Mouse (Mus musculus): ENCODE data around the gene Frs3. TPM values are rescaled to one million over a fixed set of nuclear protein-coding genes. Genes with fewer than 3 reads are reported as not detected.

The Frs3 gene
- polyA plus RNA-seq, 1 experiment, result 31.4 TPM

- H3K4me3 ChIP-seq (ENCODE audit: control insufficient read depth, low read depth, low read length), result no peak overlapping the region
- TF ChIP-seq POLR2A (IDR thresholded peaks at IDR 0.05; ENCODE audit: control insufficient read depth, low read depth, low read length) (no peak), CTCF (IDR thresholded peaks at IDR 0.05; ENCODE audit: control insufficient read depth, insufficient read depth, insufficient replicate concordance, low read depth, low read length) (no peak)
- no peaks in the 10 kb centered on the region for H3K4me1 ChIP-seq (ENCODE audit: control insufficient read depth, insufficient read depth, low read length)
- no peaks in the 10 kb centered on the region; the same call in 1 of the 2 replicates for H3K36me3 ChIP-seq (ENCODE audit: control insufficient read depth, insufficient read depth, low read length)
- no peak overlapping the region for H3K27ac ChIP-seq (ENCODE audit: control insufficient read depth, insufficient read depth, low read depth, low read length)
- no peaks in the 10 kb centered on the region for H3K27me3 ChIP-seq (ENCODE audit: control insufficient read depth, insufficient read depth, low read length)
Measured at GRCm38 (mm10) chr17:47657901-47658300, 30.9 kb upstream of the Frs3 start.

GRCm38 (mm10) chr17:47658741-47659243, 30.0 kb upstream of the Frs3 start:
- TF ChIP-seq CTCF (IDR thresholded peaks at IDR 0.05; ENCODE audit: control insufficient read depth, insufficient read depth, insufficient replicate concordance, low read depth, low read length) (no peak), POLR2A (IDR thresholded peaks at IDR 0.05; ENCODE audit: control insufficient read depth, low read depth, low read length) (no peak)
- Histone ChIP-seq H3K4me1 (ENCODE audit: control insufficient read depth, insufficient read depth, low read length) (no peaks in the 10 kb centered on the region), H3K4me3 (ENCODE audit: control insufficient read depth, low read depth, low read length) (no peak overlapping the region), H3K27me3 (ENCODE audit: control insufficient read depth, insufficient read depth, low read length) (no peaks in the 10 kb centered on the region), H3K36me3 (ENCODE audit: control insufficient read depth, insufficient read depth, low read length) (no peaks in the 10 kb centered on the region; the same call in 1 of the 2 replicates), H3K27ac (ENCODE audit: control insufficient read depth, insufficient read depth, low read depth, low read length) (no peak overlapping the region)

- TF ChIP-seq POLR2A (IDR thresholded peaks at IDR 0.05; ENCODE audit: control insufficient read depth, low read depth, low read length) (no peak), CTCF (IDR thresholded peaks at IDR 0.05; ENCODE audit: control insufficient read depth, insufficient read depth, insufficient replicate concordance, low read depth, low read length) (no peak)
- Histone ChIP-seq H3K27me3 (ENCODE audit: control insufficient read depth, insufficient read depth, low read length) (no peaks in the 10 kb centered on the region), H3K36me3 (ENCODE audit: control insufficient read depth, insufficient read depth, low read length) (no peaks in the 10 kb centered on the region), H3K4me1 (ENCODE audit: control insufficient read depth, insufficient read depth, low read length) (no peaks in the 10 kb centered on the region), H3K4me3 (ENCODE audit: control insufficient read depth, low read depth, low read length) (no peak overlapping the region), H3K27ac (ENCODE audit: control insufficient read depth, insufficient read depth, low read depth, low read length) (no peak overlapping the region)
Measured at GRCm38 (mm10) chr17:47663009-47663713, 25.7 kb upstream of the Frs3 start.

DNA sequence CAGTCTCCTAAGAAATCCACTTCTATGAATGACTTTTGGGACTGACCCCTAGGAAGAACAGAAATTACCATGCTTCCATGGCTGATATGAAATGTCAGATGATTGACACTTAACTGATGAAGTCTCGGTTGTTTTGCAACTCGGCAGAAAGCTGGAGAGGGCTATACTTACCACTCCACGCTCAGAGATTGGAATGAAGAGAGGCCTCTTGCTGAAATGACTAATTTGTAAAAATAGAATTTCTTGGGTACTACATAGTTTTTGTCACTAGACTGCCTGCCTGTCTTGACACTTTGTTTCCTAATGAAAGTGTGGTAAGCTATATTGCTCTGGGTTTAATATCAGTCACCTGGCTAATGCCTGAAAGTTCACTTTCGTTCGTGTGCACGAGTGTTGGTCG, 24.4 kb upstream of the Frs3 start:
- H3K36me3 ChIP-seq (ENCODE audit: control insufficient read depth, insufficient read depth, low read length), result no peaks in the 10 kb centered on the region
- H3K4me1 ChIP-seq (ENCODE audit: control insufficient read depth, insufficient read depth, low read length), result no peaks in the 10 kb centered on the region
- TF ChIP-seq POLR2A (IDR thresholded peaks at IDR 0.05; ENCODE audit: control insufficient read depth, low read depth, low read length) (no peak), CTCF (IDR thresholded peaks at IDR 0.05; ENCODE audit: control insufficient read depth, insufficient read depth, insufficient replicate concordance, low read depth, low read length) (no peak)
- H3K27ac ChIP-seq (ENCODE audit: control insufficient read depth, insufficient read depth, low read depth, low read length), result no peak overlapping the region
- H3K27me3 ChIP-seq (ENCODE audit: control insufficient read depth, insufficient read depth, low read length), result no peaks in the 10 kb centered on the region
- H3K4me3 ChIP-seq (ENCODE audit: control insufficient read depth, low read depth, low read length), result no peak overlapping the region

DNA sequence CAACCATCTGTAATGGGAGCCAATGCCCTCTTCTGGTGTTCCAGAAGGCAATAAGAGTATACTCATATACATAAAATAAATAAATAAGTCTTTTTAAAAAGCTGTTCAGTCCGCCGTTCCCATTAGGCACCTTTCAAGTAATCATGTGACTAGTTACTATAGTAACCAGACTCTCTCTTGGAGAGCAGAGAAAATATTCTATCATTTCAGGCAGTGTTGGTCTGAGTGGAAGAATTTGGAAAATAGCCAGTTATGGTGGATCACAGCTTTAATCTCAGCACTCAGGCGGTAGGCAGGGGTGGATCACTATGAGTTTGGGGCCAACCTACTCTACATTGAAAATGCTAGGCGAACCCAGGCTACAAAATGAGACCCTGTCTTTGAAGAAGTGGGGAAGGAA, 19.7 kb upstream of the Frs3 start:
- H3K4me3 ChIP-seq (ENCODE audit: control insufficient read depth, low read depth, low read length), result peak overlapping the region; percentile 41; the same call in 1 of the 2 replicates
- TF ChIP-seq POLR2A (IDR thresholded peaks at IDR 0.05; ENCODE audit: control insufficient read depth, low read depth, low read length), result no peak
- TF ChIP-seq CTCF (IDR thresholded peaks at IDR 0.05; ENCODE audit: control insufficient read depth, insufficient read depth, insufficient replicate concordance, low read depth, low read length), result no peak
- H3K27ac ChIP-seq (ENCODE audit: control insufficient read depth, insufficient read depth, low read depth, low read length), result no peak overlapping the region
- H3K36me3 ChIP-seq (ENCODE audit: control insufficient read depth, insufficient read depth, low read length), result peaks cover 1% of the 10 kb centered on the region; the same call in 1 of the 2 replicates
- H3K4me1 ChIP-seq (ENCODE audit: control insufficient read depth, insufficient read depth, low read length), result peaks cover 10% of the 10 kb centered on the region
- no peaks in the 10 kb centered on the region for H3K27me3 ChIP-seq (ENCODE audit: control insufficient read depth, insufficient read depth, low read length)

GRCm38 (mm10) chr17:47671988-47672310, 16.9 kb upstream of the Frs3 start:
- Histone ChIP-seq H3K27me3 (ENCODE audit: control insufficient read depth, insufficient read depth, low read length) (no peaks in the 10 kb centered on the region), H3K4me1 (ENCODE audit: control insufficient read depth, insufficient read depth, low read length) (peaks cover 10% of the 10 kb centered on the region), H3K36me3 (ENCODE audit: control insufficient read depth, insufficient read depth, low read length) (peaks cover 1% of the 10 kb centered on the region), H3K4me3 (ENCODE audit: control insufficient read depth, low read depth, low read length) (peak overlapping the region; percentile 51), H3K27ac (ENCODE audit: control insufficient read depth, insufficient read depth, low read depth, low read length) (no peak overlapping the region)
- TF ChIP-seq POLR2A (IDR thresholded peaks at IDR 0.05; ENCODE audit: control insufficient read depth, low read depth, low read length) (no peak), CTCF (IDR thresholded peaks at IDR 0.05; ENCODE audit: control insufficient read depth, insufficient read depth, insufficient replicate concordance, low read depth, low read length) (no peak)

DNA sequence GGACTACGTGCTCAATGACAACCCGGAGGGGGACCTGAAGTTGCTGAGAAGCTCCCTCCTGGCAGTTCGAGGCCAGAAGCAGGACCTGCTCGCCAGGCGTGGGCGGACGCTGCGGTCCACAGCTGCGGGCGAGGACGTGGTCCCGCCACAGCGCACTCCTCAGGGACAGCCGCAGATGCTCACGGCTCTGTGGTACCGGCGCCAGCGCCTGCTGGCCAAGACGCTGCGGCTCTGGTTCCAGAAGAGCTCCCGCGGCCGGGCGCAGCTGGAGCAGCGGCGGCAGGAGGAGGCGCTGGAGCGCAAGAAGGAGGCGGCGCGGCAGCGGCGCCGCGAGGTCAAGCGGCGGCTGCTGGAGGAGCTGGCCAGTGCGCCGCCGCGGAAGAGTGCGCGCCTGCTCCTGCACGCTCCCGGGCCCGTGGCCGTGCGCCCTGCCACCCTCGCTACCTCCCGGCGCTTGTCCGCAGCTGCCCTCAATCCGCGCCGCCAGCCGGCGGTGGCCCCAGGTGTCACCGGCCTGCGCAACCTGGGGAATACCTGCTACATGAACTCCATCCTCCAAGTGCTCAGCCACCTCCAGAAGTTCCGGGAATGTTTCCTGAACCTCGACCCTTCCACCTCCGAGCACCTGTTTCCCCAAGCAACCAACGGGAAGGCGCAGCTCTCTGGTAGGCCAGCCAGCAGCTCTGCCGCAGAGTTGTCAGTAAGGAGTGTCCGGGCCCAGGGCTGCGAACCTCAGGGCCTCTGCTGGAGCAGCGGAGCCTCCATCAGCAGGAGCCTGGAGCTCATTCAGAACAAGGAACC, 16.3 kb upstream of the Frs3 start:
- TF ChIP-seq POLR2A (IDR thresholded peaks at IDR 0.05; ENCODE audit: control insufficient read depth, low read depth, low read length) (peak; percentile 10; the same call in 1 of the 2 replicates), CTCF (IDR thresholded peaks at IDR 0.05; ENCODE audit: control insufficient read depth, insufficient read depth, insufficient replicate concordance, low read depth, low read length) (no peak; the same call in 1 of the 2 replicates)
- Histone ChIP-seq H3K27ac (ENCODE audit: control insufficient read depth, insufficient read depth, low read depth, low read length) (peak overlapping the region; percentile 17), H3K36me3 (ENCODE audit: control insufficient read depth, insufficient read depth, low read length) (peaks cover 1% of the 10 kb centered on the region), H3K4me1 (ENCODE audit: control insufficient read depth, insufficient read depth, low read length) (peaks cover 10% of the 10 kb centered on the region), H3K27me3 (ENCODE audit: control insufficient read depth, insufficient read depth, low read length) (no peaks in the 10 kb centered on the region), H3K4me3 (ENCODE audit: control insufficient read depth, low read depth, low read length) (peak overlapping the region; percentile 51)

Measured in testis, adult 2 months (tissue).